Mouse (Mus musculus) intestine, postnatal 0 days (tissue): ENCODE measurements around the gene Tapbpl. TPM values are rescaled to one million over a fixed set of nuclear protein-coding genes. Genes with fewer than 3 reads are reported as not detected.

Source experiments
- ATAC-seq: fragments of 200-750 bp; cut with Nextera tagmentation; 2 replicates; pipeline ENCODE4 v1.8.0; 2017; ENCODE audit warnings: mild to moderate bottlenecking, moderate TSS enrichment, moderate library complexity
- H3K27ac ChIP-seq: fragments of 300-500 bp; sonication (generic); 2 replicates; pipeline ENCODE4 v1.5.1; 2014; ENCODE audit warnings: mild to moderate bottlenecking, low read depth, low read length, moderate library complexity
- H3K27me3 ChIP-seq: fragments of 300-500 bp; sonication (generic); replicated peaks from 2 replicates; pipeline ENCODE4 v1.6.1; 2014; ENCODE audit warnings: low read length, mixed read lengths; ENCODE audit not compliant: control insufficient read depth, insufficient read depth
- H3K36me3 ChIP-seq: fragments of 300-500 bp; sonication (generic); 2 replicates; pipeline ENCODE4 v1.6.1; 2014; ENCODE audit warnings: mild to moderate bottlenecking, moderate library complexity; ENCODE audit not compliant: control insufficient read depth, insufficient read depth
- H3K4me1 ChIP-seq: fragments of 300-500 bp; sonication (generic); replicated peaks from 2 replicates; pipeline ENCODE4 v1.6.1; 2014; ENCODE audit warnings: antibody characterized with exemption, low read length, mixed read lengths; ENCODE audit not compliant: control insufficient read depth, insufficient read depth
- H3K4me2 ChIP-seq: fragments of 300-500 bp; sonication (generic); replicated peaks from 2 replicates; pipeline ENCODE4 v1.6.1; 2014; ENCODE audit warnings: low read depth, mild to moderate bottlenecking, moderate library complexity
- H3K4me3 ChIP-seq: fragments of 300-500 bp; sonication (generic); 2 replicates; pipeline ENCODE4 v1.5.1; 2014; ENCODE audit warnings: low read depth, low read length
- H3K9ac ChIP-seq: fragments of 300-500 bp; sonication (generic); 2 replicates; pipeline ENCODE4 v1.6.1; 2014; ENCODE audit warnings: mild to moderate bottlenecking, low read depth, low read length
- H3K9me3 ChIP-seq: fragments of 300-500 bp; sonication (generic); 2 replicates; pipeline ENCODE4 v1.6.1; 2016; ENCODE audit warnings: mixed run types; ENCODE audit not compliant: control insufficient read depth
- CTCF ChIP-seq: sonication (generic); IDR thresholded peaks from 2 replicates; pipeline ENCODE4 v1.5.1; 2016; ENCODE audit warnings: low read depth, mild to moderate bottlenecking, control low read depth, antibody characterized with exemption, moderate library complexity
- WGBS: fragments of 180-500 bp; shearing (Covaris S2); extraction: QIAGEN DNeasy Blood & Tissue Kit; methylation state at CpG from one replicate; pipeline ENCODE4 v1.1.7; 2014; 5-methylcytosine and 5-hydroxymethylcytosine counted together
- polyA plus RNA-seq: library from polyadenylated mRNA; unstranded; fragments of >200 nt; fragmentation: Nextera tagmentation; extraction: Ambion mirVana; gene quantifications from 2 replicates; pipeline ENCODE4 v1.2.1, GENCODE M21; 2015

Gene Tapbpl
- polyA plus RNA-seq, 1 experiment from 2014 or later: 25.9 TPM

GRCm38 (mm10) chr6:125234520-125234828, 2.8 kb upstream of the Tapbpl start:
- no peak for ATAC-seq

GRCm38 (mm10) chr6:125233816-125234519, 2.3 kb upstream of the Tapbpl start:
- no peak for ATAC-seq
- WGBS: 49% methylated on average over 7 of the region's 7 CpGs
- peaks cover 5% of the 10 kb centered on the region; the same call in 1 of the 2 replicates for H3K36me3 ChIP-seq
- H3K27me3 ChIP-seq: no peaks in the 10 kb centered on the region
- H3K4me1 ChIP-seq: no peaks in the 10 kb centered on the region; the same call in 1 of the 2 replicates
- H3K9ac ChIP-seq: no peak overlapping the region
- no peak overlapping the region for H3K4me3 ChIP-seq
- no peak overlapping the region for H3K27ac ChIP-seq
- TF ChIP-seq CTCF: no peak
- no peak overlapping the region for H3K4me2 ChIP-seq
- H3K9me3 ChIP-seq: no peaks in the 10 kb centered on the region

More at GRCm38 (mm10) chr6:125234520-125234828, 2.8 kb upstream of the Tapbpl start:
- Histone ChIP-seq H3K27me3 (no peaks in the 10 kb centered on the region), H3K4me3 (no peak overlapping the region), H3K9ac (no peak overlapping the region), H3K27ac (no peak overlapping the region), H3K4me2 (no peak overlapping the region), H3K9me3 (no peaks in the 10 kb centered on the region), H3K4me1 (no peaks in the 10 kb centered on the region; the same call in 1 of the 2 replicates), H3K36me3 (0 out of 2 replicates have a peak, but pooled peaks cover under 1% of the 10 kb centered on the region)
- 57% methylated on average over 5 of the region's 5 CpGs for WGBS
- no peak for TF ChIP-seq CTCF

GRCm38 (mm10) chr6:125232516-125232915, 856 bp upstream of the Tapbpl start:
- Histone ChIP-seq H3K9ac (no peak overlapping the region), H3K27ac (no peak overlapping the region; the same call in 1 of the 2 replicates), H3K27me3 (no peaks in the 10 kb centered on the region), H3K4me3 (peak overlapping the region; percentile 58; the same call in 1 of the 2 replicates), H3K9me3 (no peaks in the 10 kb centered on the region), H3K36me3 (peaks cover 13% of the 10 kb centered on the region; the same call in 1 of the 2 replicates), H3K4me2 (peak overlapping the region; percentile 92), H3K4me1 (no peaks in the 10 kb centered on the region; the same call in 1 of the 2 replicates)
- no peak for TF ChIP-seq CTCF
- ATAC-seq: no peak
- WGBS: 82% methylated on average over 6 of the region's 6 CpGs

GRCm38 (mm10) chr6:125232045-125232437, 381 bp upstream of the Tapbpl start:
- Histone ChIP-seq H3K36me3 (peaks cover 13% of the 10 kb centered on the region; the same call in 1 of the 2 replicates), H3K9ac (peak overlapping the region; percentile 74), H3K4me3 (peak overlapping the region; percentile 58), H3K4me1 (no peaks in the 10 kb centered on the region; the same call in 1 of the 2 replicates), H3K4me2 (peak overlapping the region; percentile 92), H3K27me3 (no peaks in the 10 kb centered on the region), H3K27ac (peak overlapping the region; percentile 93), H3K9me3 (no peaks in the 10 kb centered on the region)
- peak; percentile 21; the same call in 1 of the 2 replicates for ATAC-seq
- TF ChIP-seq CTCF: no peak
- 33% methylated on average over 4 of the region's 4 CpGs for WGBS

- H3K27ac ChIP-seq: no peak overlapping the region
- H3K27me3 ChIP-seq: no peaks in the 10 kb centered on the region
- no peak for ATAC-seq
- H3K4me3 ChIP-seq: no peak overlapping the region
- H3K9me3 ChIP-seq: no peaks in the 10 kb centered on the region
- WGBS: 64% methylated on average over 7 of the region's 9 CpGs
- H3K4me2 ChIP-seq: peak overlapping the region; percentile 92; the same call in 1 of the 2 replicates
- peaks cover 27% of the 10 kb centered on the region for H3K36me3 ChIP-seq
- H3K9ac ChIP-seq: no peak overlapping the region
- no peak for TF ChIP-seq CTCF
- H3K4me1 ChIP-seq: no peaks in the 10 kb centered on the region; the same call in 1 of the 2 replicates
Measured at GRCm38 (mm10) chr6:125230571-125230970, 1.1 kb downstream of the Tapbpl start.

GRCm38 (mm10) chr6:125225518-125226115, 6.0 kb downstream of the Tapbpl start:
- H3K4me3 ChIP-seq: no peak overlapping the region
- peaks cover 56% of the 10 kb centered on the region for H3K36me3 ChIP-seq
- no peak overlapping the region for H3K27ac ChIP-seq
- H3K9me3 ChIP-seq: no peaks in the 10 kb centered on the region
- 88% methylated on average over 5 of the region's 5 CpGs for WGBS
- H3K4me1 ChIP-seq: no peaks in the 10 kb centered on the region
- peak; percentile 65 for TF ChIP-seq CTCF
- ATAC-seq: no peak
- no peak overlapping the region for H3K9ac ChIP-seq
- no peaks in the 10 kb centered on the region for H3K27me3 ChIP-seq
- H3K4me2 ChIP-seq: no peak overlapping the region
